Mouse (Mus musculus): Measurements from ENCODE around the gene B3galt4. TPM values are rescaled to one million over a fixed set of nuclear protein-coding genes. Genes with fewer than 3 reads are reported as not detected.

Gene B3galt4
- total RNA-seq, 2 experiments from 2014 or later, result 7.1 to 7.2 TPM

DNA sequence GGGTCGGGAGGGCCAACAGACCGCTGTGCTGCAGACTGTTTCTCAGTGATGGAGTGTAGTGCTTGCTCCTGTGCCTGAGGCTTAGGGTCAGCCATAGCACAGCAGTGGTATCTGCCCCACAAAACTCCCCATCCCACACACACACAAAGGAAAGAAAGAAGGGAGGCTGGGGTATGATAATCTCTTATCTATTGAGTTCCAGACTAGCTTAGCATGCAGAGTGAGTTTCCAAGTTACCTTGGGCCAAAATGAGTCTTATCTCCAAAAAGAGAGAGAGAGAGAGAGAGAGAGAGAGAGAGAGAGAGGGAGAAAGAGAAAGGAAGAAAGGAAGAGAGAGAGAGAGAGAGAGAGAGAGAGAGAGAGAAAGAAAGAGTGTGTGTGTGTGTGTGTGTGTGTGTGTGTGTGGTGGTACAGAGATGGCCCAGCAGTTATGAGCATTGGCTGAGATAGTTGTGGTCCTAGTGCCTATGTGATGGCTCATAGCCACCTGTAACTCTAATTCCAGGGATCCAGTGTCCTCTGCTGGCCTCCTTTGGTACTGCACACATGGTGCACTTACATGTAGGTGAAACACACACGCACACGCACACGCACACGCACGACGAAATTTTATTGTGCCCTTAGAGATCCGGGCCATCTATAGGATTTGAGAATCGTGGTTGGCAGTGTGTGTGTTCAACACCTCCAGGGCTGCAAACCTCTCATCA, 26.6 kb downstream of the B3galt4 start:
- no peak for DNase-seq (ENCODE audit: low spot score in 2 of 2)

DNA sequence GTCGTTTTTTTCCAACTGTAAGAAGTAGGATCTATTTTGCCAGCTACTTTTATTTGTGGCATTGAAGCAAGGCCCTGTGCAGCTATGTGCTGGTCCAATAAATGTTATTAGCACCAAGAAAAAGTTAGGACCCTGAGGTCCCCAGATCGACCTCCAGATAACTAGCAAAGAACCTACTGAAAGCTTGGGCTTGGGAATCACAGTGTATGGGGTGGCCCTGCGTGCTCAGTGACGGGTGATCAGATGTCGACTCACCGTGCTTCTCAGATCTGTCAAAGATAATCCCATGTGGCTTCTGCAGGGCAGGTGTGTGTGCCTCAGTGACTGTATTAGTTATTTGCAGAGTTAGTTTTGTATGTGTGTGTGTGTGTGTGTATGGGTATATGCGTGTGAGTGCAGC, 29.9 kb downstream of the B3galt4 start:
- no peak for DNase-seq (ENCODE audit: low spot score in 2 of 2)

DNA sequence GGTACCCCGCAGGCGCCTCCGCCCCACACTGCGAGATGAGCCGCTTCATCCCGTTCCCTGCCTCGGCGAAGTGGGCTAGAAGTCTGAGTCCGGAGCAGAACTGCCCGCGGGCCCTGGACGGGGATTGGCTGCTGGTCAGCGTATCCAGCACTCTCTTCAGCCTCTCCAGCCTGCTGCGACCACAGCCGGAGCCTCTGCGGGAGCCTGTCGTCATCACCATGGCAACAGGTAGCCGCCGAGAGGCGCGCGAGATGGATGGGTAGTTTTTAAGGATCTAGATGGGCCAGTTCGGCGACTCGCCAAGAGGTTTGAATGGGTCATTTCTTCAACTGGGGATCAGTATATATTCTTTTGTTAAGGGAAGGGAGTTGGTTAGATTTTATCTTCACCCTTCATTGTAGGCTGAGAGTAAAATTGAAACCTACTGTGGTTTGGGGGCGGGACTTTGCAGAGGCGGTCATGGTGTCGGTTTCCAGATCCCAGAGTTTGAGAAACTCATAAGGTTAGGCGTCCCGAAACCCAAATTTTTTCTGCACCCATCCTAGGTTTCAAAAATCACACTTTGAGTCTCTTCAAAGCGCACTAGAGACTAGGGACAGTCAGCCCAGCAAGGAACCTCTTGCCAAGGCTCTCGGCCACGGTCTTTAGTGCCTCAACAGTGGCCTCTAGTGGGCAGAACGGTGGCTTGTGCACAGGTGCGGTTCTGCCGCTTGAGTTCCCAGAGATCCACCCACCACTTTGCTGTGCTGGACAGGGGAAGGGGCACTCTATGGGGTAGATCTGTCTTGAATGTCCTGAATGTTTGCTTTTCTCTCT, 30.8 kb downstream of the B3galt4 start:
- DNase-seq (ENCODE audit: low spot score in 2 of 2), result peak in 1 of 2 experiments; percentile 64

DNA sequence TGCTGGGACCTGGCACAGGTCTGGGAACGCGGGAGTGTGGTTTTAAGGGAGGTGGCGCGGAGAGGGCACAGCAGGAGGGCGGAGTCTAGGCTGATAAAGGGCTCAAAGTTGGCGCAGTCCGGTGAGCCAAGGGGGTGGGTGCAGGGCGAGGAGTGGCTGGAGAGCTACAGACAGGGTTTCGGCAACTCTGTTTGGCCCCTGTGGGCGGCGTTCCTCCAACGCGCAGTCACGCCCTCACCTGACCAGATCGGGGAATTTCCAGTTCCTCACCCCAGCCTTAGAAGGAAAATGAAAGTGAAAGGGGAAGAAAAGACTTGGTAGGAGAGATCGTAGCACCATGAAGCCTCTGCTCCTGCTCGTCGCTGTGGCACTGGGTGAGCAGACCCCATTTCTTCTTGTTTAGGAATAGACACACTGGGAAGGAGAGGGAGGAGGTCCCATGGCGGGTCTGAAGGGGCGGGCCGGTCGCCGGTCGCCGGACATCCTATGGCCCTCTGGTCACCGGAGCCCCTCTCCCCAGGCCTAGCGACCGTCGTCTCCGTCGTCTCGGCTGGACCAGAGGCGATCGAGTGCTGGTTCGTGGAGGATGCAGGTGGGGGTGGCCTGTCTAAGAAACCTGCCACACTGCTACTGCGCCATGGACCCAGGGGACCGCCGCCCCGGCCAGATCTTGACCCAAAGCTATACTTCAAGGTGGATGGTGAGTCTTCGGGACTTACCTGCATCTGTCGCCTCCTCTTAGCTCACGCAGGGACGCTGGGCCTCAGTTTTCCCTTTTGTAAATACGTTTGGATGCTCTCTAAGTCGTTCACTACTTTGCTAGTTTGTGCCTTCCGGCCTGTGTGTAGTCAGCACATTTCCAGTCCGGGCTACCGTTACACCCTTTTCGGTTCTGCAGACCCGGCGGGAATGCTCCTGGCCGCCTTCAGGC, 31.7 kb downstream of the B3galt4 start:
- peak in 1 of 2 experiments; percentile 69 for DNase-seq (ENCODE audit: low spot score in 2 of 2)

DNA sequence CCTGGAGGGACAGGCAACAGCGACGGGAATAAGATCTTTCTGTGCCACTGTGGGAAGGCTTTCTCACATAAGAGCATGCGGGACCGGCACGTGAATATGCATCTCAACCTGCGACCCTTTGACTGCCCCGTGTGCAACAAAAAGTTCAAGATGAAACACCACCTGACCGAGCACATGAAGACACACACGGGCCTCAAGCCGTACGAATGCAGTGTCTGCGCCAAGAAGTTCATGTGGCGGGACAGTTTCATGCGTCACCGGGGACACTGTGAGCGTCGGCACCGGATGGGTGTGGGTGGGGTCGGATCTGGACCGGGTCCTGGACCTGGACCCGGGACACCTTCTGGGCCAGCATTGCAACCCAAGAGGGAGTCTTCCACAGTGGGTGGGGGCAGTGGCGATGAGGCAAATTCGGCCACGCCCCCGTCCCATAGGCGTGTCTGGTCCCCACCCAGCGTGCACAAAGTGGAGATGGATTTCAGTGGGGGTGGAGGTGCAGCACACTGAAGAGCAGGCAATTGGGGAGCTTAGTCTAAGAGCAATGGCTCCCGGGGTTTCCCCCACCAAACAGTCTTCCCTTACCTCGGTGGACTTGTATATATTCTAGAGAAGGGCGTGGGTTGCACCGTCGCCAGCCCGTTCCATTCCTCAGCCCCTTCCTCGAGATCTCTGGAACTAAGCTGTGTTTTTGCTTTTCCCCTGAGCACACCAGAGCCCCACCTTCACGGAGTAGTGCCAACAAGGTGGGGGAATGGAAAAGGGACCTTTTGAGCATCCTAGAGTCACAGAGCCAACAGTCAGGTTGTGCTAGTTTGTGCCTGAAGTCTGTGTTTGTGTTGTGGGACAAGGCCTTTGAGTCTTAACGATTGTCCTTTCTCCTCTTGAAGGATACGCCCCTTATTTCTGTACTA, 32.7 kb downstream of the B3galt4 start:
- DNase-seq (ENCODE audit: low spot score in 2 of 2), result no peak

DNA sequence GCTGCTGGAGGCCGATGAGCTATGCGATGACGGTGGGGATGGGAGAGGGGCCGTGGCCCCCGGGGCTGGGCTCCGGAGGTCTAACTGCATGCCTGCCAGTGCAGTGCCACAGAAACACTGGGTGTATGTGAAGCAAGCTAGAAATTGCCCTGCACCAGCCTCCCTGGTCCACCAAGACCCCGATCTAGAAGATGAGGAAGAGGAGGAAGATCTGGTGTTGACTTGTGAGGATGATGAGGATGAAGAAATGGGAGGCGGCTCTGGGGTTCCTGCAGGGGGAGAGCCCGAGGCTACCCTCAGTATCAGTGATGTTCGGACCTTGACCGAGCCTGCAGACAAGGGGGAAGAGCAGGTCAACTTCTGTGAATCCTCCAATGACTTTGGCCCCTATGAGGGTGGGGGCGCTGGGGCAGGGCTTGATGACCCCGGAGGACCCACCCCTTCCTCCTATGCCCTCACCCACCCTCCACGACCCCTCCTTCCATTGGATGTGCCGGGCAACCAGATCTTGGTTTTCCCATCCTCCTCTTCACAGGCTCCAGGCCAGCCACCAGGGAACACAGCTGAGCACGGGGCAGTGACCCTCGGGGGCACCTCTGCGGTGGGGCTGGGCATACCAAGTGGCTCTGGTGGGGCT, 33.5 kb downstream of the B3galt4 start:
- DNase-seq (ENCODE audit: low spot score in 2 of 2), result no peak

DNA sequence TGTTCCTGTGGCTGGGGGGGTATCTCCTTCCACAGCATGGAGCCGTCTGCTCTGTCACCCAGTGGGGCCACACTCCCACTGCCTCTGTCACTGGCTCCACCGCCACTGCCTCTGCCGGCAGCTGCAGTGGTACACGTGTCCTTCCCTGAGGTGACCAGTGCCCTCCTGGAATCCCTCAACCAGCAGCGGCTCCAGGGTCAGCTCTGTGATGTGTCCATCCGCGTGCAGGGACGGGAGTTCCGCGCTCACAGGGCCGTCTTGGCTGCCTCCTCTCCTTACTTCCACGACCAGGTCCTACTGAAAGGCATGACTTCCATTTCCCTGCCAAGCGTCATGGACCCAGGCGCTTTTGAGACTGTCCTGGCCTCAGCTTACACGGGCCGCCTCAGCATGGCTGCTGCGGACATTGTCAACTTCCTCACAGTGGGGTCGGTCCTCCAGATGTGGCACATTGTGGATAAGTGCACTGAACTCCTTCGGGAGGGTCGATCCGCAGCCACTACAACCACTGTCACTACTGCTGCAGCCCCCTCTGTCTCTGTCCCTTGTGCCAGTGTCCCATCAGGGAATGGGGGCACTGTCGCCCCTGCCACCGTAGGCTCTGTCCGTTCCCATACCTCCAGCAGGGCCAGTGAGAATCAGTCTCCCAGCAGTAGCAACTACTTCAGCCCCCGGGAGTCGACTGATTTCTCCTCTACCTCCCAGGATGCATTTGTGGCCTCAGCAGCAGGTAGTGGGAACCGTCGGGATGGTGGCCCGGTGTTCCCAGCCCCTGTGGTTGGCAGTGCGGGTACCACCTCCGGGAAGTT, 34.2 kb downstream of the B3galt4 start:
- DNase-seq (ENCODE audit: low spot score in 2 of 2), result no peak

DNA sequence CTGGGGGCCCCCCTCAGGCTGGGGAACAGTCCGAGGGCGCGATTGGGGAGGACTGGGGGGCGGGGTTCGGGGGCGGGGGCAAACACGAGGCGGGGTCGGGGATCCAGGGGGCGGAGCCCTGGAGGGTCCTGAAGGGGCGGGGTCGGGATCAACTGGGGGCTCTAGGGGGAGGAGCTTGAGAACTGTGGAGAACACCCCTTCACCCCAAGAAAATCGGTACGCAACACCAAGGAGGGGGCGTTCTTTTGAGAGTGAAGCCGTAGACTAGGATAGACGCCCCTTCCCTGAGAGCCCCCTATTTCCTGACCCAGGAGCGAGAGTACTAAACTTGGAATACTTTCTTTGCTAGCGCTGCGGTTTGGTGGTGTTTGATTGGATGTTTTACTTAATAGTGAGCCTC, 35.0 kb downstream of the B3galt4 start:
- DNase-seq (ENCODE audit: low spot score in 2 of 2), result no peak

DNA sequence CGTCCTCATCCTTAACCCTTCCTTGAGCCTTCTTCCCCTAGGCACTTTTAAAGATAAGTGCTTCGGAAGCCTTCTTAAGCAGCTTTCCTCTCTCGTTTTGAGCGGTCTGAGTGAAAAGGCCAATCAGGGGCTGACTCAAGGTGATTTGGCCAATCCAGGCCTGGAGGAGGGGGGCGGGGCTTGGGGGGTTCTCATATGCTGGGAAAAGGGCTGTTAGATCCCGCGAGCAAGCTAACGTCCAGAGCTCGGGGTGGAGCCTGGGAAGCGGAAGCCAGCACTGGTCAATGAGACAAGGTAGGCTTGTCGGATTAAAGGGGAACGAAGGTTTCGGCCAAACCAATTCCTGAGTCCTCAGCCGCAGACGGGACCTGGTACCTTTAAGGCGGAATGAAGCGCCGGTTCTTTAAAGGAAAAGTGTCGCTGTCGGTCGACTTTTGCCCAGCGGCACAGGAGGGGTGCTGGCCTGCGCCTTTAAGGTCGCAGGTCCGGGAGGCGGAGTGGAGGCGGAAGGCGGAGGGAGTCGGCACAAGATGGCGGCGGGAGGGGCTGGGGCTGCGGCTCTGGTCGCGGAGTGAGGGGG, 35.5 kb downstream of the B3galt4 start, which contains the start of the genes Tapbp and Zbtb22:
Gene Tapbp, plus strand, starts transcription at position 229 of the 580 bp plus-strand sequence.
Gene Zbtb22, plus strand, starts transcription at position 234 of the 580 bp plus-strand sequence.
- DNase-seq (ENCODE audit: low spot score in 2 of 2), result peak; percentile 82 to 90

DNA sequence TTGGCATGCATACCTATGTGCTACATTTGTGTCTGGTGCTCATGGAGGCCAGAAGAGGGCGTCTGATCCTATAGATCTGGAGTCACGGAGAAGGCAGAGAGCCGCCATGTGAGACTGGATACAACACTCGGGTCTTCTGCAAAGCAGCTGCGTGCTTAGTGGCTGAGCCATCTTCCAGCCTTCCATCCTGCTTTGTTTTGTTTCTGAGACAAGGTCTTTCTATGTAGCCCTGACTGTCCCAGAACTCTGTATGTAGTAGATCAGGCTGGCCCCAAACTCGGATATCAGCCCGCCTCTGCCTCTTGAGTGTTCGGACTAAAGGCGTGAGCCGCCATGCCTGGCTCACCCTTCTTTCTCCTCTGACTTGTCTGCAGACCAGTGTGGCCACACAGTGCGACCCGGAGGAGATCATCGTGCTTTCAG, 36.3 kb downstream of the B3galt4 start:
- no peak for DNase-seq (ENCODE audit: low spot score in 2 of 2)

DNA sequence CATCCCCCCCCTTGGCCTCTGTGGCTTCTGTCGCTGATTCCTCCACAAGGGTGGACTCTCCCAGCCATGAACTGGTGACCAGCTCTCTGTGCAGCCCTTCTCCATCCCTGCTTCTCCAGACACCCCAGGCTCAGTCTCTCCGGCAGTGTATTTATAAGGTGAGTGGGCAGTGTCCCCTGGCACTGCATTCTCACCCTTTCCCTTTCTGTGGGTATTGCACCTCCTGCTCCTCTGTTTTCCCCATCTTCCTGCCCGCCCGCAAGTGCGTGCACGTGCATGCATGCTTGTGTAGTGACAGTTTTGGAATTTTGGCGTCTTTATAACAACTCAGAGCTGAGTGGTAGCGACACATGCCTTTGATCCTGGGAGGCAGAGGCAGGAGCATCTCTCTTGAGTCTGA, 37.4 kb downstream of the B3galt4 start:
- no peak for DNase-seq (ENCODE audit: low spot score in 2 of 2)

DNA sequence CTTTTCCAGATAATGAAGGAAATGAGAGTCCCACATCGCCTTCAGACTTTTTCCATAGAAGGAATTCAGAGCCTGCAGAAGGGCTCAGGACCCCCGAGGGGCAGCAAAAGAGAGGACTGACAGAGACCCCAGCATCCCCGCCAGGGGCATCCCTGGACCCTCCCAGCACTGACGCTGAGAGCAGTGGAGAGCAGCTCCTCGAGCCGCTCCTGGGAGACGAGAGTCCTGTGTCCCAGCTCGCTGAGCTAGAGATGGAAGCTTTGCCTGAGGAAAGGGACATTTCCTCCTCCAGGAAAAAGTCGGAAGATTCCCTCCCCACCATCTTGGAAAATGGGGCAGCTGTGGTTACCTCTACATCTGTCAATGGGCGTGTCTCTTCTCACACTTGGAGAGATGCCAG, 38.0 kb downstream of the B3galt4 start:
- DNase-seq (ENCODE audit: low spot score in 2 of 2), result no peak

DNA sequence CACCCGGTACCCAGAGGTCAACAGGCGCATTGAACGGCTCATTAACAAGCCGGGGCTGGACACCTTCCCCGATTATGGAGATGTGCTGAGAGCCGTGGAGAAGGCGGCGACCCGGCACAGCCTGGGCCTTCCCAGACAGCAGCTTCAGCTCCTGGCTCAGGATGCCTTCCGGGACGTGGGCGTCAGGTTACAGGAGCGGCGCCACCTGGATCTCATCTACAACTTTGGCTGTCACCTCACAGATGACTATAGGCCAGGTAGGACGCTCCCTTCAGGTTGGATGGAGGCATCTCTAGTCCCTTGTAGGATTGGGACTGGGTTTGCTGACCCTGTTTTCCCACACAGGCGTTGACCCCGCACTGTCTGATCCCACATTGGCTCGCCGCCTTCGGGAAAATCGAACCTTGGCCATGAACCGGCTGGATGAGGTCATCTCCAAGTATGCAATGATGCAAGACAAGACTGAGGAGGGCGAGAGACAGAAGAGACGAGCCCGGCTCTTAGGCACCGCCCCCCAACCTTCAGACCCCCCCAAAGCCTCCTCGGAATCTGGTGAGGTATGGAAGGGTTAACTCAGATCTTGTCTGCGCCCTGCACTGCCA, 39.4 kb downstream of the B3galt4 start:
- DNase-seq (ENCODE audit: low spot score in 2 of 2), result no peak

DNA sequence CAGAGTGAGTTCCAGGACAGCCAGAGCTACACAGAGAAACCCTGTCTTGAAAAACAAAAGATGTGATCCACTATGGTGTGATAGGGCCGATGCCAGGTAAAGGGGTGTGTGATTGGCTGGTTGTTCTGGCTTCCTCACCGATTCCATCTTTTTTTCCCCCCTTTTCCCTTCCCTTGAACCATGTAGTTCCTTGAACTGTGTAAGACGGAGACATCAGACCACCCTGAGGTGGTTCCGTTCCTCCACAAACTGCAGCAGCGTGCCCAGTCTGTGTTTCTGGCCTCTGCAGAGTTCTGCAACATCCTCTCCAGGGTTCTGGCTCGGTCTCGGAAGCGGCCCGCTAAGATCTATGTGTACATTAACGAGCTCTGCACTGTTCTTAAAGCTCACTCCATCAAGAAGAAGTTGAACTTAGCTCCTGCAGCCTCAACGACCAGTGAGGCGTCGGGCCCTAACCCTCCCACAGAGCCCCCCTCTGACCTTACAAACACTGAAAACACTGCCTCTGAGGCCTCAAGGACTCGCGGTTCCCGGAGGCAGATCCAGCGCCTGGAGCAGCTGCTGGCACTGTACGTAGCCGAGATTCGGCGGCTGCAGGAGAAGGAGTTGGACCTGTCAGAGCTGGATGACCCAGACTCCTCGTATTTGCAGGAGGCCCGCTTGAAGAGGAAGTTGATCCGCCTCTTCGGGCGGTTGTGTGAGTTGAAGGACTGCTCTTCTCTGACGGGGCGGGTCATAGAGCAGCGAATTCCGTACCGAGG, 40.1 kb downstream of the B3galt4 start:
- DNase-seq (ENCODE audit: low spot score in 2 of 2), result no peak

DNA sequence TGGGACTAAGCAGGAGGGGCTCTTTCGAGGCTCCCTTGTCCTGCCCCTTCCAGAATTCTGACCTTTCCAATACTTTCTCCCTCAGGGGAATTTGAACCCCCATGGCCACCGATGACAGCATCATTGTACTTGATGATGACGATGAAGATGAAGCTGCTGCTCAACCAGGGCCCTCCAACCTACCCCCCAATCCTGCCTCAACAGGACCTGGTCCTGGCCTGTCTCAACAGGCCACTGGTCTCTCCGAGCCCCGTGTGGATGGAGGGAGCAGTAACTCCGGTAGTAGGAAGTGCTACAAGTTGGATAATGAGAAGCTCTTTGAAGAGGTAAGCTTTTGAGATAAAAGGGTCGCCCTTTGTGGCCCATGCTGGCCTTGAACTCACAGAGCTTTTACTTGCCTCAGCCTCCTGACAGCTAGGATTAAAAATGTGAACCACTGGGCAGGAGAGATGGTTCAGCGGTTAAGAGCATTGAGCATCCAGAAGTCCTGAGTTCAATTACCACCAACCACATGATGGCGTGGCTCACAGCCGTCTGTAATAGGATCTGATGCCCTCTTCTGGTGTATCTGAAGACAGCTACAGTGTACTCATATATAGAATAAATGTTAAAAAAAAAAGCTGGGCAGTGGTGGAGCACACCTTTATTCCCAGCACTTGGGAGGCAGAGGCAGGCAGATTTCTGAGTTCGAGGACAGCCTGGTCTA, 40.8 kb downstream of the B3galt4 start:
- DNase-seq (ENCODE audit: low spot score in 2 of 2), result no peak

DNA sequence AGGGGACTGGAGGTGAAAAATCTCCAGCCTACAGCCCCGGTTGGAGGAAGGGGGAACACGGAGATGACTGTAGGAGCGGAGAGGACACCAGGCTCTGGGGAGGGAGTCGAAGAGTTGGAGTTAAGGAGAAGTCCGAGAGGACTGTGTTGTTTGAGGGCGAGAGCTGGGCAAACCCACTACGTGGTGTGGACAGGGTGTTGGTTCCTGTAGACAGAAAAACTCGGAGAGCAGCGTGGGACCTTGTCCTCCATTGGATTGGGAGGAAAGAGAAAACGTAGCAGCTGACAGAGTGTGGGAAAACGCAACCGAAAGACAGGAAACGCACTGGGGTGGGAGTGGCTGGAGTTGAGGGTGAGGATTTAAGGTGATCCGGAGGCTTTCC, 41.4 kb downstream of the B3galt4 start:
- no peak for DNase-seq (ENCODE audit: low spot score in 2 of 2)
